Mouse (Mus musculus) mouse embryonic stem cell (cell line): Measurements from ENCODE around the gene Taf11.

Source experiments
- in situ Hi-C, 2 experiments: fragments of 300-500 bp; cut with MboI; formaldehyde crosslinking; loops; 1 replicate in 1 of 2; 3 replicates in 1 of 2; pipeline ENCODE4 v1.14.3; 2019 to 2020; ENCODE audit warnings: low sequenced_read_pairs in 2 of 2, low pct_unique_long_range_greater_than_20kb in 1 of 2, mixed read lengths in 1 of 2; ENCODE audit not compliant: unreplicated experiment in 1 of 2

The Taf11 gene

DNA sequence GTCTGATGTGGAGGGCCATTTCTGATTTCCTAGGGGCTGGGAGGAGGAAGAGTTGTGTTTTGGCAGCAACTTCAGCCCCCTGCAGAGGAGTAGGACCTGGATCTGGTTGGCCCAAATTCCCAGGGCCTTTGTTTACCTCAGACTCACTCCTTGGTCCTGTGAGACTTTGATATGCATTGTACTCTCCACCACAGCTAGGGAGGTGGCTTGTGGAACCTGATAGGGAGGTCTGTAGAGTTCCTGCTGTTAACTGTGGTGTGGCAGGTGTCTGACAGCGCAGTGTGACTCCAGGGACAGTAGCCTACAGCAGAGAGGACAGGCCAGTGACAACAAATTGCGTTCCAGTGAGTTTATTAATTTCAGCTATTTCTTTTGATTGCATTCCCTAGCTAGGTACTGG lies 50.5 kb downstream of the Taf11 start:
- in situ Hi-C loops, result no loop called here

DNA sequence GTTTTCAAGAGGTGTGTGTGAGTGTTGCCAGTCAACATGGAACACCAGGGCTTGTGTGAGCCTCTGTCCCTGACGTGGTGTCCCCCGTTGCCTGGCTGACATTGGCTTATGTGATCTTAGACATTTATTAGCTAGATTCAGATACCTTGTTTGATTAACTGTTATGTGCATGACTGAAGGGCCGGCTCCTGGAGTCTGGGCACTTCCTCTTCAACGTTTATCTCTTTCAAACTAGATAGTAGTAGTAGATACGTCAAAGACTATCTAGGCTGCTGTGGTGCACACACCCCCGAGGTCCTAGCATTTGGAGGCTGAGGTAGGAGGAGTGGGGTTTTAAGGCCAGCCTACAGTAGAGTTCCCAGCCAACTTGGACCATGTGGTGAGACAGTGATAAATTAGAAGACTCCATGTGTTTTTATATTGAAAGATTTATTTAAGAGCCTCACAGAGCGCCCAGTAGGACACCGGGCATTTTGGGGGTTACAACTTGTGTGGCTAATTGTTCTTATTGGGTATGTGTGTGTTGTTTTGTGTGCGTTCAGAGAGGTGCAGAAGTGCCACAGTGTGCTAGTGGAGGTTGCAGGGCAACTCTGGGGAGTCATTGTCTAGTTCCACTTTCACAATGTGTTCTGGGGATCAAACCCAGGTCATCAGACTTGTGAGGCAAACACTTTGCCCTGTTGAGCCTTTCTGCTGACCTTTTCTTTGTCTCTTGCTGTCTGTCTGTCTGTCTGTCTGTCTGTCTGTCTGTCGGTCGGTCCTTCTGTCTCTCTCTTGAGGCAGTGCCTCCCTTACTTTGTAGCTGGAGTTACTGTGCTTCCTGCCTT lies 51.8 kb downstream of the Taf11 start:
- in situ Hi-C loops, result no loop called here

DNA sequence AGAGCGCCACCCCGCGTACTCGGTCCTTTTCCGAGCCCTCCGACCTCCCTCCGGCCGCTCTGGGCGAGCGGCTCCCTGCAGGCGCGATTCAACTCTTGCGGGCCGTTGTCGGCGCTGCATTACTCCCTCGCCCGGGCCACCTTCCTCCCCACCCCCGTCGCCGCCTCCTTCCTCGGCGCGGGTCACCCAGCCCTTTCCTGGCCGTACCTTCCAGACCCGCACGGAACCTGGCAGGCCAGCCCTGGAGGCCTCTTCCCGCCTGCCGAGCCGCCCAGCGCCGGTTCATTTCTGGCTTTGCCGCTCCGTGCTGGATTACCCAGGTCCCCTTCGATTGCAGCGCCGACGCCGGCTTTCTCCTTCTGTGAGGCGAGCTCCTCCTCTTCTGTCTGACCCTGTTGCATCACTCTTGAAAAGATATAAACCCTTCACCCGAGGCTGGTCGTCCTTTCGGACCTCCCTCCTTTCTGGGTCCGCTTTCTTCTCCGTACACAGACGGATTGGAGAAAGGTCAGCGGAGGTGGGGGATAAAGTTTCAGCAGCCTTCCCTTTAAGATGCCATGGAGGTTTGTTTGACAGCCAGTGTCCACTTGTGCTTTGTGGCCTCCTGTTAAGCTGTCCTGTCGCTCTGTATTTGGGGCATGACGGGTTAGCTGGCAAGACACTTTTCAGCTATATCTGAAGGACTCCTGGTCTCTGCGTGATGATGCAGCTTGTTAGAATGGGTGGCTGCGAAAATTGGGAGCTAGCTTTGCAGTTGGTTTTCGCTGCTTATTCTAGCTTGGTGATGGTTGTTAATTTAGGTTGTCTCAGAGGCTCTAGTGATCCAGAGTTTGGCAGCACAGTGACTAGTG lies 52.6 kb downstream of the Taf11 start:
- in situ Hi-C loops, result no loop called here

DNA sequence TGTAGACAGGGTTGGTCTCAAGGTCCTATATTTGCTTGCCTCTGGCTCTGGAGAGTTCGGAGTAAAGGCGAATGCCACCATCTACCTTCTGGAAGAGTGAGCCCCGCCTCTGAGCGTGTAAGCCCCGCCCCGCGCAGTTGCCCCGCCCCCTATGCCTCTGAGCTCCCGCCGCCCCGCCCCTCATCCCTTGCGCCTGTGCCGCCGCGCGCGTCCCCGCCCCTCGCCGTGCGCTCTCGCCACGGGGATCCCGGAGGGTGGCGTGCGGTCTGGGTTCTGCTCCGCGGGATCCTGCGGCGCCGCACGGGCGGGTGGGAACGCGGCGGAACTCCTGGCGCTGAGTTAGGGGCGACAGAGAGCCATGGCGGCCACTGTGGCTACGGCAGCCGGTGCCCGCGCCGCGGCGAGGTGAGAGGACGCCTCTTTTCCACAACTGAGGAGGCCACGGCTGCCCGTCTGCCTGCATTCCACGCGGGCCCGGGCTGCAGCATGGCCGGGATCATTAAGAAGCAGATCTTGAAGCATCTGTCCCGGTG lies 53.3 kb downstream of the Taf11 start, which contains the start of gene Uhrf1bp1:
Uhrf1bp1 (plus strand) TSS at position 177 of the 533 bp plus-strand sequence.
- in situ Hi-C loops, result no loop called here
